Mouse (Mus musculus): ENCODE data around the gene Ankrd13b. TPM values are rescaled to one million over a fixed set of nuclear protein-coding genes. Genes with fewer than 3 reads are reported as not detected.

The Ankrd13b gene
- polyA plus RNA-seq, 1 experiment: 11.8 TPM

DNA sequence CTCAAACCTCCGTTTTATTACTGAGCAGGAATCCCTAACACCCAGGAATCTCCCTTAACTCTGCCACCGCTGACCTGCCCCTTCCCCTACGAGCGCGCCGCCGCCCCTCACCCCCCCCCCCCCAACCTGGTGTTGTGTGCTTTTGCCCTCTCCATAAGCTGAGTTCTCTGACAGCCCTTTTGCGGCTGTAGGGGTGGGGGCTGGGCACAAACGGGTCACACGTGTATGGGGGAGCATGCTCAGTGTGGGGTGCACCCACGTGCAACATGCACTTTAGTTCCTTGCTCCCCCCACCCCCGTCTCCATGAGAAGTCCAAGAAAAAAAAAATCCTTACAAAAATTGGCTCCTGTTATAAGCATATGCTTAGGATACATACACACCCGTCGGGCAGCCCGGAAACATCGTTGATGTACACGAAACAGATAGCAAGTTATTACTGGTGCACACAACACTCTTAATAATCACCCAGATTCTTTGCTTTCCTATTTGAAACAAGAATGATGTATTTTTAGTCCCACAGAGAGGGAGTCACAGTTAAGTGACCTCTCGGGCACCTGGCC lies 2.9 kb upstream of the Ankrd13b start:
- DNase-seq (ENCODE audit: low read depth): no peak

DNA sequence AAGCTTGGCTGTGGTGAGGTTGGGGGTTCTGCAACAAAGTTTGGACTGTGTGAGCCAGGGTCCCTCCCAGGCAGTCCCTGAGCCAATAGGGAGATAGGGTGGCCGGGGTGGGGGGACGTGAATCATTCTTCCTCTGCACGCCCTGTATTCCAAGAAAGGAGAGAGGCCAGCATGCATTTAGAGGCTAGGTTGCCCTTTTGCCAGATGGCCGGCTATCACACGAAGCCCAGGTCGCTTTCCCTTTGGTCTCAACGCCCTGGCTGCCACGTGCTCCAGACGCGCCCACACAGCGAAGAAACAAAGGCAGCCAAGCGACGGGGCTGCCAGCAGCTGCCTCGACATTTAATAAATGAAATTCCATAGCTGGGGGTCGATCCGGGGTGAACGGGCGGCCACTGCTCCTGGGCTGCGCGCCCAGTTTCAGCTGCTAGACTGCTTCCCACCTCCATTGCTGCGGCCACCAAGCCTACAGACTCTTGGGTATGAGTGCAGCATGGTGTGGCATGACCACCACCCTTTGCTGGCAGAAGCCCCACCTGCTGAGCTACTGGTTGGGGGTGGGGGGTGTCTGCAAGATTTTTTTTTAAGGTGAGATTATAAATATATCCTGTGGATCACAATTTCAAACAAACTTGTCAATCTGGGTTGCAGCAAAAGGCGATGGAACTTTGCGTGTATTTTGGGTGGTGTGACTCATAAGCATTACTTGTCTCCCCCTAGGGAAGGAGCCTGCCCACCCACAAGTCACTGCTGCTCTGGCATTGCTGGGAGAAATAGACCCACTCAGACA lies 2.2 kb upstream of the Ankrd13b start:
- DNase-seq (ENCODE audit: low read depth): no peak

DNA sequence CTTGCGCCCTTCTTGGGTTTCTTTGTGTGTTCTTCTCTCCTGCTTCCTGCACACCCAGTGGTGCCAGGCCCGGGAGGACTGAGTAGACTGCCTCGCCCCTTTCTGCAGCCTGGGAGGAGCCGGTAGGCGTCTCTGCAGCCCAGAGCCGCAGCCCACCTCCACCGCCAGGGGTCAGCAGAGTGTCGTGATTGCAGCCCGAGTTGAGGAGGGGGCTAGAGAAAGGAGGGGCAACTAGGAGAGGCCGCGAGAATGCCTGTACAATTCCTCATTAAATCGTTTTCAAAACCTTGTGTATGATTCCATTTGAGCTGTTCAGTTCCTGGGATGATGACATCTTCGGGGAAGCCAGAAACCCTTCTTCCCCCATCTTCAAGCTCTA lies 1.6 kb upstream of the Ankrd13b start:
- DNase-seq (ENCODE audit: low read depth): no peak

DNA sequence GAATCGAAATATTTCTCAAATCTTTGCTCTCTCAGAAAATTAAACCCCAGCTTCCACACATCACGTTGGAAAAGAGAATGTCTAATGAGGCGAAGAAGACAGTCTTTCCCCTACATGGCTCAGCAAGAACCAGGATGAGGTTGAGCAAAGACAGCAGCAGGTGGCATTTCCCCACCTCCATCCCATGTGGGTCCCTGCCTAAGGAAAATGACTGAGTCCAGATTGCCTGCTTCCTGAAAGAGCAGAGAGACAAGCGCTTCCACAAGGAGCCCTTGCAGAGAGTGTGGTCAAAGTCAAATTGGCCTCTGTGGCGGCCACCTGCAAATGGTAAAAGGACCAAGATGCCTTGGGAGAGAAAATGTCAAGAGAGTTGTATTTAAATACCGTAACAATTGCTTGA lies 973 bp upstream of the Ankrd13b start:
- DNase-seq (ENCODE audit: low read depth): no peak

DNA sequence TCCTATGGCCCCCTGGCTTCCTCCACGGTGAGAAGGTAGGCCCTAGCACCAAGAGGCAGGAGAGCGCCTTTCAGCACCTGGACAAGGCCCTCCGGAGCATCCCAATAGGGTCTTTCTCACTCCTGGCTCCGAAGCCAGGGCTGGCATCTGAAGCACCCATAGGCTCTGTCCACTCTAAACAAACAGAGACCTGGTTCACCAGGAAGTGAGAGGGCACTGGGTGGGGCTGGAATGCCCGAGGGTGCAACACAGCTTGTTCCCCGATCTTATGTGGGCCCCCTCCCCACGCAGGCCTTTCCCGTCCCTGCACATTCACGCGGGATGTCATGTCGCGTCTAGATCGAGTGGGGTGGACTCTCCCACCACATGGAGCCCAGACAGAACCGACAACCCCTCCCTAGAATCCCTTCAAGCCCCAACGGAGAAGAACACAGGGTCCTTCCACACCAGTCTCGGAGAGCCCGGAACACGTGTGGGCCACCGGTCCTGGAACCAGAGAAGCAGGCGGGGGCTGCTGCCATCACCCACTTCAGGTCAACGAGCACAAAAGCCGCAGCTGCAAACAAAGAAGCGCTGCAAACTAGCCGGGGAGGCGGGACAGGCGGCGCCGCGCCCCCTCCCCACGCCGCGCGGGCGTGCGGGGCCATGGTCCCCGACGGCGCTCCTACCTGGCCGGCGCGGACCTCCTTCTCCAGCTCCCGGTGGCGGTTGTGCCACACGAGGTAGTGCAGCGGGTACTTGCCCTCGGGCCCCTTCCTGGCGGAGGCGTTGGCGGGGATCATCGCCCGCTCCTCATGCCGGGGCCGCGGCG lies 502 bp downstream of the Ankrd13b start:
- DNase-seq (ENCODE audit: low read depth): no peak

DNA sequence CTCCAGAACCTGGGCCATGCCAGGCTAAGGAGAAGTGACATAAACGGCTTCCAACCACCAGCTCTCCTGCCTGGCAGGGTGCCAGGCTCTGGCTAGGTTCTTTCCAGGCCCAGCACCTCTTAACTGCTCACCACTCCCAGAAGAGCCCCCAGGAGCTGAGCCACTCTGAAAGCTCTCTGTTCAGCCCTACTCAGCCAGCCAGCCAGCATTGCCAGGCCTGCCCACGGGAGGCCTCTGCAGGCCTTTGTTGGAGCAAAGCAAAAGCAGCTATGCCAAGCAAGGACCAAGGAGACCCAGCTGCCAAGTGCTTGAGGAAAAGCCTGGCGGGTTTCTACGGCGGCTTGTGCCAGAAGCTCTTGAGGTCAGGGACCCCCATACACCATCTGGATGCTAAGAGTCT lies 2.7 kb downstream of the Ankrd13b start:
- no peak for DNase-seq (ENCODE audit: low read depth)

DNA sequence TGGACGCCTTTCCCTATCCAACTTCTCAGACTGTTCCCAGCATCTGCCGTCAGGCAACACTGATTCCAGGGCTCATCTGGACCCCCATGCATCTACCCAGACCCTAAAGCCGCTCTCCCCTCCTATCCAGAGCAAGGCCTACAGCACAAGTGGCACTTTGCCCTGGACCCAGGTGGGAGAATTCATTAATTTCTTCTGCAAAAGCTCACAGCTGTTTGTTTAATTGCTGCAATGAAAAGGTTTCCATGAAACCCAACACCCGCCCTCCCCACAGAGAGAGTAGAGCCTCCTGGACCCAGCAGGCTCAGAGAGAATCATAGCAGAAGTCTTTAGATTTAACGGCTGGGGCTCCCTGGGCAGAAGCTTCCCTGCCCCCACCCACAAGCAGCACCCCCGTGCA lies 4.2 kb downstream of the Ankrd13b start:
- DNase-seq (ENCODE audit: low read depth): no peak

DNA sequence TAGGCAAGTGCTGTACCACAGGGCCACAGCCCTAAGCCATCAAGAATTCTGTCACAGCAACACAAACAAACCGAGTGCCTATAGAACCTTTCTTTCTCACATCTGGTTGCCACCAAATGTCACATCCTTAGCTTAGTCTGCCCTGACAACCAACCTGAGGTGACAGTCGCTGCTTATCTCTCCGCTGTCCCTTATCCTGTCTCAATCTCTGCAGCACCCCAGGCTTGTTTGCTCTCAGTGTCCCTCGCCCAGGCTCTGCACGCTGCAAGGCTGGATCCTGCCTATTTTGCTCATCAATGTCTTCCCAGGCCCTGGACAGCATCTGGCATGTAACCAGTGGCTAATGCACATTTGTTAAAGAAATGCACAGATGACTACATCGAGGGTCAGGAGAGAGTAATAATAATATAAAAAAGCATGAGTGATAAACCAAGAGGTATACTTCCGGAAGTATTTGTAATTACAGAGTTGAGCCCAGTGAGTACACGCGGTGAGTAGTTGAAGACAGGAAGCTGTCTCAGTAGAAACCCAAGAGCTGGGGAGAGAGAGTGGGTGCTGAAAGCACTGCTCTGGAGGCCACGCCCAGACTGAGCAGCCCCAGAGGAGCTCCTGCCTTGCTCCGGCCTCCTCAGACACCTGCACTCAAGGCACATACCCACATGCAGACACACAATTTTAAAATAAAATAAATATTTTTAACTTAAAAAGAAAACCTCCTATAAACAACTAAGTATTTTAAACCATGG lies 5.8 kb downstream of the Ankrd13b start:
- no peak for DNase-seq (ENCODE audit: low read depth)

DNA sequence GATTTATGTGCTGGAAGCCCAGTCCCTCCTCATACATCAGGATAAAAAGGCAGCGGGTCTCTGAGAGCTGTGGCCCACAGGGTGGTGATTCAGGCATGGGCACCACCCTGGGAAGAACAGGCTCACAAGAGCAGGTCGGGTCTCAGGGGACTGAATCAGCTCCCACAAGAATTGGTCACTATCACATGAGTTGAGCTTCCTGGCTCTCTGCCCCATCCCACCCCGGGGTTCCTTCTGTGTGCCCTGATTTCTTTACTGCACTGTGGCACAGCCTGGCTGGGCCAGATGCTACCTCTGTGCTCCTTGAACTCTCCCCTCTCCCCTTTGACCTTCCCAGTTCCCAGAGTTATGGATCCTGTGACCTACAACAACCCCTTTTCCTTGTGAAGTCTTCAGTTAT lies 6.4 kb downstream of the Ankrd13b start:
- no peak for DNase-seq (ENCODE audit: low read depth)

DNA sequence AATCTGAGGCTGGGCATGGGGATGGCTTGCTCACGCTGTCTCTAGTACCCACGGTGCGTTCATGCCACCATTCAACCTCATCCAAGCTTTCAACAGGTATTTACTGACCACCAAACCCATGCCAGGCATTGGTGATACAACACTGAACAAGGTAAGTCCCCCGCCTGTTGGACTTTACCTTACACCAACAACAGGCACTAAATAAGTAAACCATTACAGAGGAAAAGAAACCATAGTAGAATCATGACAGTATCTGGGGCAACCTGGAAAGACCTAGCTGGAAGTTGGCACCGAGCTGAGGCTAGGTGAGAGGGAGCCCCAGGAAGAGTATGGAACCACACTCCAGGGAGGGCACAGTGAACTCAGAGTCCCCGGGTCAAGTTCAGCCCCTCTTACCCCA lies 12.6 kb downstream of the Ankrd13b start:
- no peak for DNase-seq (ENCODE audit: low read depth)

DNA sequence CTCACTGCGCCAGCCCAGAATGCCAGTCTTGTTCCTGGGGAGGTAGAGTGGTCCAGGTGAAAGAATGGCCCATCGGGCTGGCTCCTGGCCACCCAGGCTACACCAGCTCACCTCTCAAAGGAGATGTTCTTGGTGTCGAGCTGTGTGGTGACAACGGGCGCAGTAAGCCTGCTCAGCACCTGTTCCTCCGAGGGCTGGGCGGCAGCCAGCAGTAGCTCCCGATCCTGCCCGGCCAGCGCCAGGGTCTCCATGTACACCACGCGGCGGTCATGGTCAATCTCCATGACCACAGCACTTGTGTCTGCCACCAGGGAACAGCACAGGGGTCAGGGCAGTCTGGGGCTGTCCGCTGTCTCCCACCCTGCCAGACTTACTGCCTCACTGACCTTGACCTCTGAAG lies 13.3 kb downstream of the Ankrd13b start:
- no peak for DNase-seq (ENCODE audit: low read depth)

DNA sequence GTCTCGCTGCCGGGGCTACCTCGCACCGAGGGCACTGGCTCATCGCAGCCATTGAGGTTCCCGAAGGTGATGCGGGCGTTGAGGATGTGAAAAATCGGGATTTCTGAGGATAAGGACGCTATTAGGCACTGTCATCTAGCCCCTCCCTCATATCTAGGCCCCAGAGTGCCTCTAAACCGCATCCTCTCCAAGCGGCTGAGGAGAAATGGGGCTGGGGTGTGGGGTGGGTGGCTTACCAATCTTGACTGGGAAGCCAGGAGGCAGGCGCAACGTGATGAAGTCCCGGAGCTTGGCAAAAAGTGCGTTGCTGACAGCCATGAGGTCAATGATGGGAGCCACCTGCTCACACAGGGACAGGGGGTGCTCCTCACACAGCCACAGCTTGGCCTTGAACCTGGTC lies 16.7 kb downstream of the Ankrd13b start:
- DNase-seq (ENCODE audit: low read depth): no peak

DNA sequence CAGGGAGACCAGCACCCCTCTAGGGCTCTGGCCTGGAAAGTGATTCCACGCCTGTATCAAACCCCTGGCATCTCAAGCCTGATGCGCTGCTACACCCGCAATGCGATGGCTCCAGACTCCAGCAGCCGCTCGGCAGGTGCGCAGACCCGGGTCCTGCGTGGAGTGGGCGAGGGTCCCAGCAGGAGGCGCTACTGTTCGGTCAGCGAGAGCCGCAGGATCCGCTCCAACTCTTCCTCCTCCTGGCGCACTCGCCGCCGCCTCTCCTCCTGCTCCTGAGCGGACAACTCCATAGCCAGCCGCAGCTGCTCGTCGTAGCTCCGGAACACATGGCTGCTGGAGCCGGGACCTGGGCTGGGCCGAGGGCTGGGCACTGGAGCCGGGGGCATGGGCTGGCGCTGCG lies 18.1 kb downstream of the Ankrd13b start:
- no peak for DNase-seq (ENCODE audit: low read depth)

DNA sequence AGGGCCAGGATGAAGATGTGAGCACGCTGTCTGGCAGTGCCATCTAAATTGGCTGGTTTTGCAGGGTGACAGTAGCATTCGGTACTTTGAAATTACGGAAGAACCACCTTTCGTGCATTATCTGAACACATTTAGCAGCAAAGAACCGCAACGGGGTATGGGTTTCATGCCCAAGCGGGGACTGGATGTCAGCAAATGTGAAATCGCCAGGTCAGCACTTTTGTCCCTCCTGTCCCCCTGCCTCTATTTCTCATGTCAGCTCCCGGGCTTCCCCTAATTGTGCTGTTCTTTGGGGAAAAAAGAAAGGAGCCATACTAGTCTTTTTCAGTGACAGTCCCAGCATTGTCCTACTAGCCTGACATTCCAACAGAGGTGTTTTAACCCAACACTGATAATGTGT lies 21.1 kb downstream of the Ankrd13b start:
- DNase-seq (ENCODE audit: low read depth): no peak

DNA sequence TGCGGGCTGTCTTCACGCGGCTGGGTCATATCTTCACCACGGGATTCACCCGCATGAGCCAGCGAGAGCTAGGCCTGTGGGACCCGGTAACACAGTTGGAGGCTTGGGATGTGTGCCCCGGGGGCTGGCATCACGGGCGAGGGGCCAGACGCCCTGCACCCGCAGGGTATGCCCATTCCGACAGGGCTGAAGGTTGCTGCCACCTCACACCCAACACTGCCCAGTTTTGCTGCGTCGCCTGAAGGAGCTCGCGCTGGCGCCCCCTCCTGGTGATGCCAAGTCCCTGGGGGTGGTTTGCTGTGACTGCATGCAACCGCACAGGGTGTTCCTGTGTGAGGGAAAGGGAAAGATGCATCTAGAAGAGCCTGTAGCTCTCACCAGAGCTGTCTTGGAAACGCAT lies 21.7 kb downstream of the Ankrd13b start:
- no peak for DNase-seq (ENCODE audit: low read depth)

DNA sequence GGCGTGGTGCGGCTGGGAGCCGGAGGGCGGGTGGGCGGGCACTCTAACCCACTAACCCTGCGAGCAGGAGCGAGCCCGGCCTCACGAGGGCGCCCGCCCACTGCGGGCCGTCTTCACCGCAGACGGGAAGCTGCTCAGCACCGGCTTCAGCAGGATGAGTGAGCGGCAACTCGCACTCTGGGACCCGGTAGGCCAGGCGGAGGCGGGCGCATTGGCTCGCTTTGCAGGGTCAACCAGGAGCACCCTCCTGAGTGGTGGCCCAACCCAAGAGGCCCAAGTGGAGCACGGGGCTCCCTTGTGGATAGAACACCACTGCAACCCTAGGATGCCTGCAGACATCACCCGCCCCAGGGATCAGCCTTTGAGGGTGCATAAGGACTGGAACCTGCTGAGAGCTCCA lies 22.3 kb downstream of the Ankrd13b start:
- no peak for DNase-seq (ENCODE audit: low read depth)

DNA sequence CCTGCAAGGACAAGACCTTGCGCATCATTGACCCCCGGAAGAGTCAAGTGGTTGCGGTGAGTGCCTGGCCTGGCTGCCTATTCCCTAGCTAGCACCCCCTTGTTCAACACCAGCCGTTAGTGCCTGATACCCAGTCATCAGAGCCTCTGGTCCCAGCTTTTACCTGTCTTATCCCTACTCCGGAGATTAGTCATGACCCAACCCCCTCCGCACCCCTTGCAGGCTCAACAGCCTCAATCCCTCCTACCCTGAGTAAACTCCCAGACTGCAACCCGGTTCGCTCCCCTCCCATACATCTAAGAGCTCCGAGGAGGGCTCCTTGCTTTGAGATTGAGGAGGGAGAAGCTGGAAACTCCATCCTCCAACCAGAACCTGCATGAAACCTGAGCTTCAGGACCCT lies 22.9 kb downstream of the Ankrd13b start:
- no peak for DNase-seq (ENCODE audit: low read depth)

DNA sequence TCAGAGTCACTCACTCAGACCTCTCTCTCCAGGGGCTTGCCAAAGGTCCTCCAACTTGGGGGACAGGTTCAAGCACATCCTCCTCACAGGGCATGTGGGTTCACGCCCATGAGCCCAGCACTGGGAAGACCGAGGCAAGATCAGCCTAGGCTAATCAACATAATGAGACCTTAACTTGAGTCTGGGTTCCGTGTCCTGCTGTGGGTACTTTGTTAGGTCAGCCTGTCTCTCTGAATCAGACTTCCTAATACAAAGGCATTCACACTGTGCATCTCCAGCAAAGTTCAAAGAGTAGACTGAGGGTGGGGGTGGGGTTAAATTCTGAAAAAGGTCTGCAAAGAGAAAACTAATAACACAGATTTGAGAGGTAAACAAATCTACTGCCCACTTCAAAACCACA lies 24.4 kb downstream of the Ankrd13b start:
- DNase-seq (ENCODE audit: low read depth): no peak

DNA sequence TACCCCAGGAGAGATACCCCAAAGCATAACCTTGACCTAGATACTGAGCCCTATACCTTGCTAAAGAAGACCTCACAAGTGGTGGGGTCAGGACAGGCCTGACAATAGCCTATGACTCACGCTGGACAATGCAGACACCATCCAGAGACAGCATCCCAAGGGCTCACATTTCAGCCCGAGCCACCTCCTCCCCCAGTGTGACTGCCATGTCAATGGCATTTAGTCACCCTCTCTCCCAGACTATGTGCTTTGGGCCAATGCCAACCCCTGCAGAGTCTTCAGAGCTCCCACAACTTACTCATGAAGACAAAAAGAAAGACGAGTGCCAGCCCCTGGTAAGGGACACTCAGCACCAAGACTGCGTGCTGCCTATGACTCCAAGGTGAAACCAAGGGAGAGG lies 24.8 kb downstream of the Ankrd13b start:
- no peak for DNase-seq (ENCODE audit: low read depth)

DNA sequence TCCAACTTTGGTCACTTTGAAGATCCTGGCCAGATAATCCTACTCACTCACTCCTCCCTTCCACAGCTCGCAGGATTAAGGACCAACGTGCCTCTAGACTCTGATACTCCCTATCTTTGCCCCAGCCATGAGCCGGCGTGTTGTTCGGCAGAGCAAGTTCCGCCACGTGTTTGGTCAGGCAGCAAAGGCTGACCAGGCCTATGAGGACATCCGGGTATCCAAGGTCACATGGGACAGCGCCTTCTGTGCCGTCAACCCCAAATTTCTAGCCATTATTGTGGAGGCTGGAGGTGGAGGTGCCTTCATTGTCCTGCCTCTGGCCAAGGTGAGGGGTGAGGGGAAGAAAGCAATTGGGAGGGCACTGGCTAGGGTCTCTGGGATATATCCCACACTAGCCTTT lies 25.7 kb downstream of the Ankrd13b start:
- no peak for DNase-seq (ENCODE audit: low read depth)

DNA sequence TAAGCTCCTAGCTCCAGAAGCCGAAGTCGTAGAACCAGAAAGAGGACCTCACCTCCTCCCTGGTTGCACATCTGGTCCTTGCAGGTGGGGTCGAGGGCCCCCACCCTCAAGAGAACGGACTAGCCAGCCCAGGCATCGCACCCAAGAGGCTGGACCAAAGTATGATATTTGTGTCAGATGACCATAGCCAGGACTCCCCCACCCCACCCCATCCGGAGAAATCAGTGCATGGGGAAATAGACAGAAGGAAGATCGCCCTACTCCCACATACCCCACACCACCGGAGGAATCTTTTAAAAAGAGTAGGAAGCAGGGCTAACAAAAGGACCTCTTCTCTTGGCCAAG lies 26.4 kb downstream of the Ankrd13b start:
- no peak for DNase-seq (ENCODE audit: low read depth)

DNA sequence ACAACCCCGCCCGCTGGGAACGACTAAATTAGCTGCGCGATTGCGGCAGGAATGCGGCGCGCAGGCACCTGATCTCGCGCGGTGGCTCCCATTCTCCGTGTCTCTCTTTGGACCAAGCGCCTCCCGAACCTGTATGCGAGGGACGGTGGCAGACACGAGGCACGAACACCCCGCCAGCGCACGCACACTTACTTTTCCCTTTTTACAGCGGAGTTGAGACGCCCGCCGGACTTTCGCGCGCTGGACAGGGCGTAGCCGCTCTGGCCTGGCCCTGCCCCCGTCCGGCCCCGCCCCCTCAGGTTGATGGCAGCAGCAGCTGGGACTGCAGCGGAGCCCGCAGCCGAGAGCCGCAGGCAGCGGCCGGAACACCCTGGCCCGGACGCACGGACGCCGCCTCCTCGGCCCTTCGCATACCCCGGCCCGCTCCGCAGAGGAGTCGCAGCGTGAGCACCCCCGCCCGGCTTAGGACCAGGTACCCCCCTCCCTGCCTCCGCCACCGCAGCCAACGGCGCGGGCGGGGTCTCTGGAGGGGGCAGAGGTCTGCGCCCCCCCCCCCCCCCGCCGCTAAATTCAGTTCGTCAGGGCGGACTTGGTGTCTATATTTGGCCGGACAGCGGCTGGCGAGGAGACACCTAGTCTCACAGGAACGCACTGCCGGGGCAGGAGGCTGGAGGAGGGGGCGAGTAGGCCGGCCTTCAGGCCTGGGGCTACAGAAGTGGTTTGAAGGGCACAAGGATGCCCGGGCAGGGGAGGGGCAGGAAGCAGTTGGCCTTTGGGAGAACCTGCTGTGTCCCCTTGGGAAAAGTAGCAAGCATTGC lies 27.0 kb downstream of the Ankrd13b start, which contains the start of gene Coro6:
Gene Coro6, plus strand, starts transcription at position 129 of the 818 bp plus-strand sequence.
- DNase-seq (ENCODE audit: low read depth): no peak

Data from gonadal fat pad, adult 2 months (tissue).